Mouse (Mus musculus): ENCODE measurements around the gene Scgb2b7. TPM values are rescaled to one million over a fixed set of nuclear protein-coding genes. Genes with fewer than 3 reads are reported as not detected.
"Not testable (repeated sequence)": the region's sequence is repeated elsewhere in the genome, so short reads cannot be mapped to it uniquely, and the experiment has no call there.

Gene Scgb2b7
- not detected in 2 replicates for total RNA-seq (2014; rRNA removed)
- not detected in 2 replicates for polyA plus RNA-seq (2015; fragmentation: Nextera tagmentation; extraction: Ambion mirVana)

GRCm38 (mm10) chr7:31705657-31706056, at the start of gene Scgb2b7:
TSS of gene Scgb2b7 (minus strand) at chr7:31705757.
- H3K27ac ChIP-seq (ENCODE audit: low read depth, low read length); H3K36me3 ChIP-seq (ENCODE audit: insufficient read depth); H3K4me3 ChIP-seq (ENCODE audit: low read depth, low read length); DNase-seq; H3K9ac ChIP-seq; H3K4me1 ChIP-seq (ENCODE audit: insufficient read depth); H3K4me2 ChIP-seq (ENCODE audit: low read depth); ATAC-seq; H3K9me3 ChIP-seq (ENCODE audit: low read length); H3K27me3 ChIP-seq (ENCODE audit: insufficient read depth, low read length): not testable (repeated sequence)

- ATAC-seq; H3K27me3 ChIP-seq (ENCODE audit: insufficient read depth, low read length); H3K9ac ChIP-seq; H3K4me3 ChIP-seq (ENCODE audit: low read depth, low read length); H3K27ac ChIP-seq (ENCODE audit: low read depth, low read length); H3K4me2 ChIP-seq (ENCODE audit: low read depth); DNase-seq; H3K9me3 ChIP-seq (ENCODE audit: low read length); H3K36me3 ChIP-seq (ENCODE audit: insufficient read depth); H3K4me1 ChIP-seq (ENCODE audit: insufficient read depth): not testable (repeated sequence)
- WGBS, result 84% methylated on average over 4 of the region's 5 CpGs
These were observed 6.8 kb upstream of the Scgb2b7 start, which contains the start of gene Scgb1b7 for GRCm38 (mm10) chr7:31712365-31712764. TSS of gene Scgb1b7 (plus strand) at chr7:31712665.

Other genes starting within 250 kb of the Scgb2b7 start
- gene Scgb1b7, start 6.9 kb upstream of the Scgb2b7 start, total RNA-seq (2014; rRNA removed), result not detected in 2 replicates
- gene Scgb1b7, start 6.9 kb upstream of the Scgb2b7 start, polyA plus RNA-seq (2015; fragmentation: Nextera tagmentation; extraction: Ambion mirVana), result not detected in 2 replicates

All from forebrain, postnatal 0 days (tissue).